Mouse (Mus musculus) gastrocnemius, postnatal 14 days (tissue): ENCODE measurements at regions not wholly inside any gene's neighbourhood (a gene's known extent, or its start where the extent isn't known, plus 50 kb on each side); places are given as distances from the start of the nearest gene placed in this dataset.

Experiments
- DNase-seq: peaks from one replicate; pipeline ENCODE4 v3.0.0; 2021; ENCODE audit warnings: mixed read lengths
- intact Hi-C: fragments of 180-260 bp; cut with DNase I; formaldehyde crosslinking; loops from one replicate; pipeline ENCODE4 v1.15.1; 2025; ENCODE audit warnings: low total_unique reads

DNA sequence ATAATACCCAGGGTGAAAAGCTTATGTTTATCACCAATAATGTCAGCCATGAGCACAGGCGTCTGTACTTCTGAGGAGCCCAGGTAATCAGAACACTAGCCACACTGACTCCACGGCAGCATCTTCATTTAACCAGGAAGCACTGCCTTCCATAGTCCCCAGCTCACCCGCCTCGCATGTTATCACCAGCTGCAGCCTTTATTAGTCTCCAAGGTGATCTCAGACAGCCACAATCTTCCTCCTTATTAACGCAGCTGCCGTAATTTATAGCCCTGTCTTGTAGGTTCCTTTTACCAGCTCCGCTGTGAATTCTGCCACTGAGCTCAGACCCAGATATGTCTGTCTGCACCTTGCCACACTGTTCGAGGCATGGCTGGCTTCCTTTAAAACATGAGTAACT, 127.2 kb upstream of the Sh3bp4 start:
- no peak for DNase-seq
- intact Hi-C loops, result no loop called here

DNA sequence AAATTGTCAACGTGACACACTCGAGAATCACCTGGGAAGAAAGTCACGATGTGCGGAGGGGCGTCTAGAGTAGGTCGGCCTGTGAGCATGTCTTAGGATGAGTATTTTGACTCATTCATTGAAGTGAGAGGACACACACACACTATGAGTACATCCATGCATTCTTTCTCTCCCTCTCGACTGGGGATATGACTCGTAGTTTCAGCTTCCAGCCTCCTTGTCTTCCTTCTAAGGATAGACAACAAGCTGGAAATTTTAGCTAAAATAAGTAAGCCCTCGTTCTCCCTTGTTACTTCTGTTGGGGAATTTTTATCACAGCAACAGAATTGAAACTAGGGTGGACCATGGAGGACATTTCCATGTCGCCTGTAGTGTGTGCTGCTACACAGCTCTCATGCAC, 124.3 kb upstream of the Sh3bp4 start:
- no peak for DNase-seq
- intact Hi-C loops, result no loop called here

DNA sequence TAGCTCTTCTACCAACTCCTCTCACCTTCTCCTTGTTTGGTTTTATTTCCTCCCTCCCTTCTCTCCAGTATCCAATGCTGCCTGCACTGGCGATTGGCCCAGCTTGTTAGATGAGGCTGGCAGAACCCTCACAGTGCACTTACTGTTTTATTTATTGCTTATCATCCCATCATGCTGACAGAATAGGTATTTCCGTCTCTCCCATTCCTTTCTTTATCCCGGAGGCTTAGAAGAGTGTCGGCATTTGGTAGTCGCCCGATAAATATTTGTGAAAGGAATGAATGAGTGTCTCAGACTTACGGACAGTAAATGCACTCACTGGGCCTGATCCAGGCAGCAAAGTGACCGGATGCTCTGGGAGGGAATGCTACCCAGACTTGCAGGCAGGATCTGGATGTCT, 123.8 kb upstream of the Sh3bp4 start:
- intact Hi-C loops, result no loop called here
- no peak for DNase-seq

DNA sequence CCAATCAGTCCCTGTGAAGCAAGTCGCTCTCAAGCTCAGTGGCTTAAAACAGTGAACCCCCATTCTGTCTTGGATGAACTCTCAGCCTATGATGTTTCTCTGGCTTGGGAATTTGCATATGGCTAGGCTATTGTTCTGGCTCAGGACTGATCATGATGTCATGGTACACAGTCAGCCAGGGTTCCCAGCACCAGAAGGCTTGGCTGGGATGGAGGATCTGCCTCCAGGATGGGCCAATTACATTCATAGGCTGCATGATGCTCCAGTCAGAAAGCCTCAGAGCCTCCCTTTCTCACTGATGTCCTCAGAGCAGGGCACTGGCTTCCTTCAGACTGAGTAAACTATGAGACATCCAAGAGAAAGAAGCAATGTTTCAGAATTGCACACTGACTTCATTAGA, 120.3 kb upstream of the Sh3bp4 start:
- DNase-seq, result peak; percentile 25
- intact Hi-C loops, result no loop called here

DNA sequence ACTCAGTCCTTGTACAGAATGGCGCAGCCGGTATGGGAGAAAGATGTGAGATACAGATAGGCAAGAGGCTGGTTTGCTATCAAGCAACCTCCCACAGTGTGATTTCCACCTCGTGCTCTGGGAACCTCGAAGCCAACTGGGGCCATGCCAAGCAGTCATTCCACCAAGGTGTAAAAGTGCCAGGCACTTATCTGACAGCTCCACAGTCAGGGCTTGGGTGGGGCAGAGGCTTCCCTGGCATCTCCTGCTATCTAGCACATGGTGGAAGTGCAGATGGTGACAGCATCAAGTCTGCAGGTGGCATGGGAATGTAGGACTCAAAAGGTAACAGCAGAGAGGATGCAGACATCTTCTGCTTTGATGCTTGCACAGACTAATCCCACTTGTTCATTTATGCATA, 116.7 kb upstream of the Sh3bp4 start:
- intact Hi-C loops, result no loop called here
- DNase-seq, result no peak

DNA sequence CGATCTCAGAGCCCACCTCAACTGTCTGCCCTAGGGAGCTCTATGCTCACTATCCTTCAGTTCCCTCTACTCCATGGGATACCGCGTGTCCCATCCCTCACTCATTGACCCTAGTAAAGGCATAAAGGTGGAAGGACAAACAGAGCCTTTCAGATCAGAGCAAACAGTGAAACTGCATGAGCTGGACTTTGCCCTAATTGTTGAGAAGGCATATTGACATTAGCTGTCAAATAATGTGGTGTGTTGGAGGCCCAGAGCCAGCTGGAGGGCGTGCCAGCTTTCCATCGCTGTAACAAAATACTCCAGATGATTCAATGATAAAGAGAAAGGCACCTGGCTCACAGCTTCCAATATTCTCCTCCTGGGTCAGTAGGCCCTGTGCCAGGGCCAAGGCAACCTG, 115.4 kb upstream of the Sh3bp4 start:
- no peak for DNase-seq

DNA sequence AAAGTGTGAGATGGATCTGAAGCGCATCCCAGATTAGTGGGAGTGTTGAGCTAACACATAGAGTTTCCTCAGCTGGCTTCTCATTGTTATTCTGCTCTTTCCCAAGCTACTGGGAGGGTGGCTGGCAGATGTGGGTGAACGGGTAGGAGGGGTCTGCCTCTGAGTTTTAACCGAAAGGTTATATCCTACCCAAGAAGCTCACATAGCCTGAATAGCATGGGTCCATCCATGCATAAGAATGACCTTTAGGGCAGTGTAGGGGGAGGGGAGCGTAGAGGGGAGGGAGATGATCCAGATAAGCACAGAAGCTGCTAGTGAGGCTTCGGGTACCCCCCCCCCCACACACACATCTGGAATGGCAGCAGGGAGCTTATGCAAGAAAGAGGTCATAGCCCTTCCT, 113.2 kb upstream of the Sh3bp4 start:
- intact Hi-C loops, result no loop called here
- no peak for DNase-seq

More for the DNA sequence above, 115.4 kb upstream of the Sh3bp4 start:
- intact Hi-C loops, result no loop called here

DNA sequence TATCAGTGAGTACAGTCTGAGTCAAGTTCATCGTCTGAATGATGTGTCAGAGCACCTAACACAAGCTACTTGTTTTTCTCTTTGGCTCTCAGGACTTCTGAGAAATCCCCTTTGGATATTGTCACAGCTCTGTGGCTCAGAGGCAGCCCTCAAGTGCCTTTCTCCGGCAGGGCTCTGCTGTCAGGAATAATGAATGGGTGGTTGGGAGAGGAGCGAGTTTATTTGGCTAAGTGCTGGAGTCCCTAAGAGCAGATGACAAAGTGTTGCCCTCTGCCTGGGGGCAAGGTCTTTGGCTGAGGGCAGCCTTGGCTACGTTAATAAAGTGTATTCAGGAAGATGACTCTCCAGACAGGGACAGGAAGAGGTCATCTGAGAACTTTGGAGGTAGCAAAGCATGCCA, 110.5 kb upstream of the Sh3bp4 start:
- intact Hi-C loops, result no loop called here
- no peak for DNase-seq

DNA sequence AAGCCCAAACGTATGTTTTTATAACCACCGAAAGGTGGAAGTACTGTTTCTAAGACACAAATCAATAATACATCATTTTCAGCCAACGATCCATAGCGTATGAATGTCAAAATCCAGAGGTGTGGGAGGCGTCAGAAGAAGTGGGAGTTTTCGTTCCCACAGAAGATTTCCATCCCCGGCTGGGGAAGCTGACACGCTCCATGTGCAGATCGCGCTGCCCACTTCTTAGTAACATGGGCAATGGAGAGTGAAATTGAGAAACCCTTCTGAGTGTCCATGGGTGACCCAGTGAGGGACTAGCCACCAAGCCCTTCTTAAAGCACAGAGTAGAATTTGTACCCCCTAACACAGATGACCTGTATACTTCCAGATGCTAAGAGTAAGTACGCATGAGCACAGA, 110.1 kb upstream of the Sh3bp4 start:
- intact Hi-C loops, result no loop called here
- no peak for DNase-seq

DNA sequence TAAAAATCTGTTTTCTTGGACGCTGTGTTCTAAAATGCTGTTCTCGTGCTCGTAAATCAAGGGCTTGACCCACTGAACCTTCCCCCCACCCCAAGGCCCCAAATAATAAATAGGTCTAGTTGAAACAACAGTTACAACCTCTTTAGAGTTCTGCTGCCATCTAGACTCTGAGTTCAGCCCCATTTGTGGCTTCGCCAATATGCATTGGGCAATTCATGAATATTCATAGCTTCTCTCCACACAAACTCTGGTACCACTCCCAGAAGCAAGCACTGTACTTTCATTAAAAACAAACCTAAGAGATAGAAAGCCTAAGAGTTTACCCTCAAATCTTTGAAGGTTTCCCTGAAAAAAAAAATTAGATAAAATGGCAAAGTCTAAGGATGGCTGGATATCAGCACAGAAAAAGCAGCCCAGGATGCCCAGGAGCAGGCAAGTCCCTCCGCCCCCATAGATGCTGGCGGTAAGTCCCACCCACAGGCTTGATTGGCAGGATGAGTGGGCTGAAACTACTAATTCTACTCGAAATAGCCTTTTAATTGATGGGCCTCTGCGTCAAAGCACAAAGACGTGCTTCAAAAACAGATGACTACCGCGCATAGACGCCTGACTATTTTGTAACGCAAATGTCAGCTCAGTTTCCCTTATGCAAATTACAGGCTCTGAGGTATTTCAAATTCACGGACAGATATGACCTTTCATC, 106.0 kb upstream of the Sh3bp4 start:
- DNase-seq, result no peak
- intact Hi-C loops, result no loop called here

DNA sequence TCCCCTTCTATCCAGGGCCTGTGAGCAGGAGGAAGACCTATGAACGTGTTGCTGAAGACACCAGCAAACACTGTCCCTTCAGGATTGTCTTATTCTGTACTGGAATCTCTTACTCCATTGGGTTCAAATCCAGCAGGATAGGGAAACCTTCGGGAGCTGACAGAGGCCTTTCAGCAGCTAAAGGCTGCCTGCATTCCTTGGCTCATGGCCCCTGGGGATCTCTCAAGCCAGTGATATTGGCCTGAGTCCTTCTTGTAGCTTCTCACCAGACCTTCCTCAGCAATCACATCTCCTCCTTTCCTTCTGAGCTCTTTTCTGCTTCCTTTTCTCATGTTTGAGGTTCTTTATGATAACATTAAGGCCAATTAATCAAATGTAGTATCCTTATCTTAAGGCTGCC, 103.8 kb upstream of the Sh3bp4 start:
- intact Hi-C loops, result no loop called here
- DNase-seq, result peak; percentile 40

DNA sequence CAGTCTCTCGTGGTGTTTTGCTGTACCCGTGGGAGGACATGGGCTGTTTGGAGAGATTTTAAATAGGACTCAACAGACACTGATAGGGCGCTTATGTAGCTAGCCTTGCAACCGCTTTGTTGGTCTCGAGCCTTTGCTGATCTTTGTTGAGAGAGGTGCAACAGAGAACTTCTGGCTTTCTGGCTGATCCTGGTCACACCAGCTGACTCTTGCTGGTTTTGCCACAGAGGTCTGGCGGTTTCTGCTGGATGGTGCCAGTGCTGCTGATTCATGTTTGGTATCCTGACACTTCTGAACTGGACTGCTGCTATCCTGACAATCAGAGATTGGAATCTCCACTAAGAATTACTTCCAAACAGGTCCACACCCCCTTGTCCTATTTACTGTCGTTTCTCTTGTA, 102.1 kb upstream of the Sh3bp4 start:
- intact Hi-C loops, result no loop called here
- no peak for DNase-seq

DNA sequence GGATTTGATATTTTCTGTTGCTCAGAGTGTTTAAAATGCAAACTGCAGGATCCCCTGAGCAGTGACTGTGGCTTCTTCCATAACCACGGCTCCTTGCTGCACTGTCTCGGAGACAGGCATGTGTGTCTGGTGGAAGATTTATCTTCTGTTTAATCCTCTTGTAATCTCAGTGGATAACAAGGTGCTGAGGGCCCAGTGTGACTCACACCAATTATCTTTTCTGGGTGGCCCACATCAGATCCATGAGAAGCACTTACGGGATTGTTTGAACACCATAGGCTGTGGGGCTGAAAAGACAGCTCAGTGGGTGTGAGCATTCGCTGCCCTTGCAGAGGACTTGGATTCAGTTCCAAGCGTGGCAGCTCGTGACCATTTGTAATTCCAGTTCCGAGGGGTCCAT, 101.2 kb upstream of the Sh3bp4 start:
- intact Hi-C loops, result no loop called here
- DNase-seq, result no peak

DNA sequence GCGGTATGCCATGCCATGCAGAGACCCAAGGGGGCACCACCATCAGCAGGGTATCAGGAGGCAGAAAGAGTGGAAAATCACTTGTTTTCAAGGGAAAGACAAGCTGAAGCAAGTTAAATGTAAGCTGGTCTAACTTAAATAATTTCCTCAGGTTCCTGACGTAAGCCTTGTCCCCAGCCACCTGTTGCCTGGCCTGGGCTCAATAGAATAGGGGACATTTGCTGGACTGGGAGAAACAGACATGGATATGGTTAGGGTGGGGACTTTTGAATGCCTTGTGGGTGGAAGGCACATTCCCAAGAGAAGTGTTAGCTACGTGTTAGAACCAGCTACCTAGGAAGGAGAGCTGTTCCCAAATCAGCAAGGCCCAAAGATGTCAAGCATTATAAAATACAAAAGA, 100.6 kb upstream of the Sh3bp4 start:
- DNase-seq, result no peak
- intact Hi-C loops, result no loop called here

DNA sequence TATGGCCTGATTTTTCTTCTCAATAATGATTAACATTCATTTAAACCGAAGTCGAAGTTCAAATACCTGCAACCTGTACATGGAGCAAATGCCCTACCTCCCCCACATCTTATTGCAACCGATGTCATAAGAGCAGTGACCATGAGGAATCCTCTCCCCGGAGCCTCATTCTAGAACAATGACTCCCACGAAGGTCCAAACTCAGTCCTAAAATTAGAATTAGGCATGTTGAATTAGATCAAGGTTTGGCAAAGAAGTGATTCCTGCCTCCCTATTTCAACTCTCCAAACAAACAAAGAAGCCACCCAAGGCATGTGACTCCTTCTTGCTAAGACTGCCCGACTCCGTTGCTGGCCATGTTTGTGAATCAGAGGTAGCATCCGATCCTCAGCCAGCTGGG, 94.1 kb upstream of the Sh3bp4 start:
- no peak for DNase-seq
- intact Hi-C loops, result no loop called here

DNA sequence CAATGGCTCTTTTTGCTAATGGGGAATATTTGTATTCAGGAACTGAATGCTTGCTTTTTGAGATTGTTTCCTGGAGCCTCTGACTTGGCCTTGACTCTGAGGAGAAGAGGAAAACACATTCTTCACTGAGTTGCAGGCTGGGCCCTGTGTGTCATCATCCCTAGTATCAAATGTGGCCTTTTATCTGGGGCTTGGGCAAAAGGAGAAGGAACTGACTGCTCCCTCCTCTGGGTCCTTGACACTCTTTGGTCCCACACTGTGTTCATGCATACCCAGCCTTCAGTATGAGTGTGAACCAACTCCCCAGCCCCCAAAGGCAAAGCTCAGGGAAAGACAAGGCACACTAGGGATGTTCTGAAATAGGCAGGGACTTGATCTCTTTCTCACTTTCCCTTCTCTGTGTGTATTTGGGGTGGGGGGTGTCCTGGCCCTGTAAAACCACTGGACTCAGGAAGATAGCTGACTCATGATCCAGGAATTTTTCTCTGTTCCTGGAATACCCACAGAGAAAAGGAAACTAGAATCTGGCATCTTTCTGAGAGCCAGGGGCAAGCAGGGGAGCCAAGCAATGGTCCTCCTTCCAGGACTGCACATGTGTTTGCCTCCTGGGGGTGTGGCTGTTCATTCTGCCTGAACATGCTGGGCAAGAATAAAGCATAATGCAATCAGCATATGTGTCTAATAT, 82.1 kb upstream of the Sh3bp4 start:
- DNase-seq, result no peak
- intact Hi-C loops, result no loop called here

DNA sequence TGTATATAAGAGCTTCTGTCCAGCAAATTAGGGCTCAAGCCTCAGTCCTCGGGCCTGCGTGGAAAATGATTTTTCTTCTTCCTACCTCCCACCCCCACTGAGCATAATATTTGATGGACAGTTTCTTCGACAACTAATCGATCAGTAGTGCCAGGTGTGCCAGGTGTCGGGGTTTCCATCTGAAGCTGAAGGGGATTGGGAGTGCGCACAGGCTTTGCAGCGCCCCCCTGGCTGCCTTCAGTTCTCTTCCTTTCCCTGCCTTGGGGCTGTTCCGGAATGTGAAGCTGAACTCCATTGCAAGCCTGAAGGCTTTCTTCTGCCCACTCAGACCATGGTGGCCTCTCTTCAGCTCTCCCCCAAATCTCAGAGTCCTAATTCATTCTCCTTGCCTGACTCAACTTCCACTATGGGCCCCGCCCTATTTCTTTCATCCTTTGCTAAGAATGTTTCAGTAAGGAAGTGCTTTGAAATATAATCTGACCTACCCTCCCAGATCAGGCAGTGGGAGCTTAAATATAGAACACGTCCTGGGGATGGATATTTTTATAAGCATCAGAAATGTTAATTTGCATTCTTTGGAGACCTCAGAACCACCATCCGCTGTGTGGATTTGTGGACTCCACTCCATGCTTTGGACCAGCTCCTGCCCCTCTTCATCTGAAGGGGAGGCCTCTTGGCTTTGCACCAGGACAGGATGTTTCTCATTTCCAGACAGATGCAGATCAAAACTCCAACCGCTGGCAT, 75.5 kb upstream of the Sh3bp4 start:
- intact Hi-C loops, result no loop called here
- DNase-seq, result no peak

DNA sequence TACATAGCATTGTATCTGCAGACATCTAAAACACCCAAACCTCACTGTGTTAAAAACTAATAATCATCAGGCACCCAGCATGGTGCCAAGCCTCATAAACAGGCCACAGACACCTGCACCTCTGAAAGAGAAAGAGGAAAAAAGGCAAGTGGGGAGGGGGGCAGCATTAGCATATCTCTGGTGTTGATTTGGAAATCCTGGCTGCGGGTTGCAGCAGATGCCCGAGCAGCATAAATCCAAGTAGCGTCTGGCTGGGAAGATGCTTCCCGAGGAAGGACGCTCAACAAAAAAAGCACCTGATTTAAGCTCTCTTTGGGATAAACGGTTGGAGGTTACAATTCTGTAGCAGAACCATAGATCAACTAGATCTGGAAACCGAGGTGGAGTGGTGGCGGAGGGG, 74.3 kb upstream of the Sh3bp4 start:
- intact Hi-C loops, result no loop called here
- DNase-seq, result no peak

DNA sequence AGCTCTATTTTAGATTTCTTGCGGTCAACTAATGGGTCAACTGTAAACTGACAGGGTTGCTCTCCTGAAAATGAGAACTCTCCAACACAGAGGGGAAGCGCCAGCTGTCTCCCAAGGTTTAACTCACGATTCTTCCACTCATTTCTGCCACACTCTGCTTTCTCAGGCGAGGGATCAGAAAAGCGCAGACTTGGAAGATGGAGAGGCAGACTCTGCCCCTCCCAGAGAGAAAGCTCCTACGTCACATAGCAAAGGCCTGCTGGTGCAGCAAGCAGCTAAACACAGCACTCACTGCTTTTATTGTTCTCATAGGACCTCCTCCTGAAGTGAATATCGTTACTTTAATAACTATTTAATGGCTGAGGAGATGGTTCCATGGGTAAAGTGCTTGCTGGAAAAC, 73.6 kb upstream of the Sh3bp4 start:
- DNase-seq, result no peak
- intact Hi-C loops, result no loop called here

DNA sequence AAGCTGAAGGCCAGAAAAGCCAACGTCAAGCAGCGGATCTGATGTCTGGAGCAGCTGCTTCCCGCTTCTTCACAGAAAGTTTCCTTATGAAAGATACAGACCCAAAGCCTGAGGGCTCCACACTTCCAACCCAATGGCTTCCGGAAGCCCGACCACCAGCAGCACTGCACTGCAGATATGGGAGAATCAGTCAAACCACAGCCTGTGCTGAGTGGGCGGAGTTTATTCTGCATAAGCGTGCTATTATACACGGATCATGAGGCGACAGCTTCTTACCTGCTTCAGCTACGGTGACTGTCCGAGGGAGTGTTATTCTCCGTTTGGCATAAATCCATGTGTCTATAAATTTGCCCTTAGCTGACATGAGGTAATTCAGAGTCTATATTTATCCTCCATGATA, 72.4 kb upstream of the Sh3bp4 start:
- intact Hi-C loops, result no loop called here
- DNase-seq, result no peak

DNA sequence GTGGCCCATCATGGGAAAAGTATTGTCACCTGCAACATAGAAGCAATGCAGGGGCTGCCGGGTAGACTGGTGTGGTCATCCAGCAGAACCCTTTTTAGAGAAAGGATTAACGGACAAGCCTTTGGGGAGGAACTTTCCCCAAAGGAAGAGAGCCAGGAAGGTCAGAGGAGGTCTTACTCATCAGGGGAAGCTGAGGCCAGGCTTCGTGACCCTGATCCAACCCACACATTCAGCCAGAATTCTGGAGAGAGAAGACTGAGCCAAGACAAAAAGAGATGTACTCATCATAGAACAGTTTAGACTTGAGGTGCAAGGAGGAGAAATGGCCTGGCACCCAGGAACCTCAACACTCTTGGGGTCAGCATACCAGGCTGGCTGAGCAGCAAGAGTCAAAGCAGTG, 67.9 kb upstream of the Sh3bp4 start:
- intact Hi-C loops, result no loop called here
- peak; percentile 43 for DNase-seq
